Mouse (Mus musculus): Measurements from ENCODE around the gene Rasgrp4.

- TF ChIP-seq CTCF (IDR thresholded peaks at IDR 0.05; ENCODE audit: borderline replicate concordance, extremely low read depth, insufficient read depth, insufficient read length) (no peak), POLR2A (IDR thresholded peaks at IDR 0.05; ENCODE audit: borderline replicate concordance, extremely low read depth, insufficient read depth, insufficient read length, poor library complexity, severe bottlenecking) (no peak)
Observed at GRCm38 (mm10) chr7:29124970-29125369, 9.7 kb upstream of the Rasgrp4 start, which contains the start of gene Ryr1.

Measured in brain, embryonic 14.5 days (tissue).